In the genomic region with DNA sequence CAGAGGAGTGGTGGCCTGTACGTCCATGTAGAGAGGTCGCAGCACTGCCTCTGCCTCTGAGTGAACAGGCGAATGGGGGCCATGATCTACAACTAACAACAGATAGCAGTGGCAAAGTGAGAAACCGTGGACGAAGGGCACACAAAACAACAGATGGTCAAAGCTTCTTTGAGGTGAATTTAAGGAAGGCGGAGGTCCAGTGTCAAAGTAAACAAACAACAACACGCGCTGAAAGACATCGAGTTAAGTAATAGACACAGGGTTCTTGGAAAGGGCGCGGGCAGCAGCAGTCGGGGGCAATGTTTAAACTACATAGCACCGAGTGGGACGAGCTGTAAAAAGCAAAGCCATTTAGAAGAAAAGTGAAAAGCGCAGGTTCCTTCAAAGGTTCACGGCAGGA, we compare ENCODE assay signal across 8 mouse cellular contexts. TPM values are rescaled to one million over a fixed set of nuclear protein-coding genes. Genes with fewer than 3 reads are reported as not detected.
DNase-seq lines count a peak whose midpoint lies in the region; ATAC-seq and TF ChIP-seq lines count a peak whose summit lies in the region.

No protein-coding gene starts in this region.

- no peak for ATAC-seq in hindbrain, embryonic 14.5 days (ENCODE audit: low FRiP score)
- ATAC-seq in midbrain, embryonic 11.5 days (ENCODE audit: low FRiP score) = peak; percentile 22; the same call in 1 of the 2 replicates

- H3K36me3 ChIP-seq in hindbrain, embryonic 14.5 days (replicated peaks; ENCODE audit: control insufficient read depth, insufficient read depth) = peaks cover 26% of the 10 kb centered on the region
- H3K36me3 ChIP-seq in midbrain, embryonic 11.5 days (ENCODE audit: control insufficient read depth, insufficient read depth, low read length) = peaks cover 3% of the 10 kb centered on the region; the same call in 1 of the 2 replicates

- H3K4me1 ChIP-seq in hindbrain, embryonic 14.5 days (replicated peaks; ENCODE audit: control insufficient read depth, insufficient read depth, low read length) = peaks cover 18% of the 10 kb centered on the region
- H3K4me1 ChIP-seq in midbrain, embryonic 11.5 days (ENCODE audit: control insufficient read depth, insufficient read depth, low read length) = peaks cover 8% of the 10 kb centered on the region

- peak overlapping the region; percentile 88 for H3K9ac ChIP-seq in hindbrain, embryonic 14.5 days
- peak overlapping the region; percentile 87 for H3K9ac ChIP-seq in midbrain, embryonic 11.5 days (ENCODE audit: low read length)

- peak overlapping the region; percentile 95 for H3K4me3 ChIP-seq in layer of hippocampus, adult 2 months
- H3K4me3 ChIP-seq in hindbrain, embryonic 14.5 days (replicated peaks; ENCODE audit: low read length) = peak overlapping the region; percentile 80
- H3K4me3 ChIP-seq in midbrain, embryonic 11.5 days (ENCODE audit: low read depth, low read length) = peak overlapping the region; percentile 77

- H3K9me3 ChIP-seq in hindbrain, embryonic 14.5 days (ENCODE audit: control insufficient read depth, low read length) = no peaks in the 10 kb centered on the region
- H3K9me3 ChIP-seq in midbrain, embryonic 11.5 days (ENCODE audit: control insufficient read depth, low read length) = no peaks in the 10 kb centered on the region

- no peak for TF ChIP-seq CTCF in layer of hippocampus, adult 2 months (conservative IDR thresholded peaks at IDR 0.05)

- H3K27ac ChIP-seq in layer of hippocampus, adult 2 months = peak overlapping the region; percentile 90
- peak overlapping the region; percentile 94 for H3K27ac ChIP-seq in hindbrain, embryonic 14.5 days
- H3K27ac ChIP-seq in midbrain, embryonic 11.5 days (ENCODE audit: low read depth, low read length) = peak overlapping the region; percentile 77

- no peak for DNase-seq in layer of hippocampus, adult 2 months (ENCODE audit: low spot score in 2 of 2)
- DNase-seq in layer of hippocampus, postnatal 36 days = no peak
- DNase-seq in embryo, embryonic 10 days (ENCODE audit: low spot score) = peak; percentile 28
- no peak for DNase-seq in hindbrain, embryonic 14.5 days (ENCODE audit: low spot score)
- no peak for DNase-seq in midbrain, embryonic 11.5 days (ENCODE audit: low spot score, missing footprints)
- no peak for DNase-seq in frontal cortex, adult 2 months (ENCODE audit: extremely low spot score in 1 of 2, low spot score in 1 of 2)
- DNase-seq in right cerebral cortex, postnatal 14 days = no peak
- no peak for DNase-seq in cerebellum, postnatal 14 days

- H3K4me2 ChIP-seq in hindbrain, embryonic 14.5 days (replicated peaks) = peak overlapping the region; percentile 72
- H3K4me2 ChIP-seq in midbrain, embryonic 11.5 days = peak overlapping the region; percentile 84

- 3% methylated on average over 16 of the region's 16 CpGs for WGBS in hindbrain, embryonic 14.5 days
- WGBS in midbrain, embryonic 11.5 days = 3% methylated on average over 16 of the region's 16 CpGs

- H3K27me3 ChIP-seq in hindbrain, embryonic 14.5 days (ENCODE audit: control insufficient read depth, insufficient read depth, low read length) = no peaks in the 10 kb centered on the region
- H3K27me3 ChIP-seq in midbrain, embryonic 11.5 days (ENCODE audit: control insufficient read depth, insufficient read depth, low read length) = no peaks in the 10 kb centered on the region

RNA-seq across cellular contexts. Expression of gene Romo1, which starts 0.5 kb away (rescaled TPM):
- 100 to 1,000 TPM; 149 to 160 TPM for total RNA-seq in layer of hippocampus, adult 2 months (2021)
- total RNA-seq in layer of hippocampus, postnatal 36 days (2021) = 100 to 1,000 TPM; 159 to 179 TPM
- polyA plus RNA-seq in hindbrain, embryonic 14.5 days (2014; fragmentation: Nextera tagmentation; extraction: Ambion mirVana) = 446 and 540 TPM in 2 replicates
- polyA plus RNA-seq in midbrain, embryonic 11.5 days (2014; fragmentation: Nextera tagmentation; extraction: Ambion mirVana) = 410 TPM in 2 replicates
- 272 and 376 TPM in 2 replicates for polyA plus RNA-seq in frontal cortex, adult 2 months (2012; rRNA removed)

RNA-seq across cellular contexts. Expression of gene Nfs1, which starts 0.6 kb away (rescaled TPM):
- 10 to 100 TPM; 41.6 to 45.2 TPM for total RNA-seq in layer of hippocampus, adult 2 months (2021)
- 10 to 100 TPM; 41.5 to 45.7 TPM for total RNA-seq in layer of hippocampus, postnatal 36 days (2021)
- 29.3 and 31.3 TPM in 2 replicates for polyA plus RNA-seq in hindbrain, embryonic 14.5 days (2014; fragmentation: Nextera tagmentation; extraction: Ambion mirVana)
- 34.1 and 37.2 TPM in 2 replicates for polyA plus RNA-seq in midbrain, embryonic 11.5 days (2014; fragmentation: Nextera tagmentation; extraction: Ambion mirVana)
- 55.0 and 56.2 TPM in 2 replicates for polyA plus RNA-seq in frontal cortex, adult 2 months (2012; rRNA removed)

RNA-seq across cellular contexts. Expression of gene Gm28036, which starts 16.5 kb away (rescaled TPM):
- 10 to 100 TPM; 18.5 to 24.6 TPM for total RNA-seq in layer of hippocampus, adult 2 months (2021)
- total RNA-seq in layer of hippocampus, postnatal 36 days (2021) = 10 to 100 TPM; 23.6 to 23.8 TPM
- polyA plus RNA-seq in hindbrain, embryonic 14.5 days (2014; fragmentation: Nextera tagmentation; extraction: Ambion mirVana) = 12.3 and 14.2 TPM in 2 replicates
- polyA plus RNA-seq in midbrain, embryonic 11.5 days (2014; fragmentation: Nextera tagmentation; extraction: Ambion mirVana) = 19.1 and 19.6 TPM in 2 replicates
- 4.3 and 5.5 TPM in 2 replicates for polyA plus RNA-seq in frontal cortex, adult 2 months (2012; rRNA removed)

RNA-seq across cellular contexts. Expression of gene Rbm12, which starts 31.6 kb away (rescaled TPM):
- 10 to 100 TPM; 26.9 to 36.3 TPM for total RNA-seq in layer of hippocampus, adult 2 months (2021)
- total RNA-seq in layer of hippocampus, postnatal 36 days (2021) = 10 to 100 TPM; 23.3 to 30.5 TPM
- polyA plus RNA-seq in hindbrain, embryonic 14.5 days (2014; fragmentation: Nextera tagmentation; extraction: Ambion mirVana) = 24.4 and 27.0 TPM in 2 replicates
- 47.7 and 48.3 TPM in 2 replicates for polyA plus RNA-seq in midbrain, embryonic 11.5 days (2014; fragmentation: Nextera tagmentation; extraction: Ambion mirVana)
- 11.2 and 11.6 TPM in 2 replicates for polyA plus RNA-seq in frontal cortex, adult 2 months (2012; rRNA removed)

RNA-seq across cellular contexts. Expression of gene Cpne1, which starts 31.6 kb away (rescaled TPM):
- 10 to 100 TPM; 26.9 to 27.3 TPM for total RNA-seq in layer of hippocampus, adult 2 months (2021)
- total RNA-seq in layer of hippocampus, postnatal 36 days (2021) = 10 to 100 TPM; 25.0 to 26.6 TPM
- polyA plus RNA-seq in hindbrain, embryonic 14.5 days (2014; fragmentation: Nextera tagmentation; extraction: Ambion mirVana) = 22.4 and 24.7 TPM in 2 replicates
- polyA plus RNA-seq in midbrain, embryonic 11.5 days (2014; fragmentation: Nextera tagmentation; extraction: Ambion mirVana) = 45.7 and 48.9 TPM in 2 replicates
- polyA plus RNA-seq in frontal cortex, adult 2 months (2012; rRNA removed) = 54.7 and 55.7 TPM in 2 replicates
